Mouse (Mus musculus) ES-E14 (cell line): ENCODE results near the gene Plpp2.

Source experiments
- HCFC1 ChIP-seq: IDR thresholded peaks from 2 replicates; pipeline ENCODE4 v1.6.1; 2012; ENCODE audit warnings: low read length, inconsistent platforms, borderline replicate concordance; ENCODE audit not compliant: insufficient read depth
- MAFK ChIP-seq: IDR thresholded peaks from 2 replicates; pipeline ENCODE4 v1.6.1; 2014; ENCODE audit warnings: mild to moderate bottlenecking, low read depth, low read length, inconsistent platforms; ENCODE audit not compliant: insufficient read depth

DNA sequence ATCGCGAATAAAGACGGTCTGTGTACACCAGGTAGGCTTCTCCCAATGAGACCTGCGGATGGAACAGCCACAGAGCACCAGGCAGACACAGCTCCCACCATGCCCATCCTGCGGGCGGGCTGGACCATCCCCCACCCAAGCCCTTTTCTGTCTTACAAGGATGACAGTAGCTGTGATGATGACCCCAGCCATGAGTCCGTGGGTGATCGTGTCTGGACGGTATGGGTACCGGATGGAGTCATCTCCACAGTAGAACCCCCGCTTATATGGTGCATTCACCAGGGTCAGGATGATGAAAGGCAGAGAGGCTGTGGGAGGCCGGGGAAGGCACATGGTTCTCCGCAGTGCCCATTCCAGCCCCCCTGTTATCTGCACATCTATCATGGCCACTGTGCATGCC is 2.9 kb downstream of the Plpp2 start:
- TF ChIP-seq MAFK = no peak
- TF ChIP-seq HCFC1 = no peak
